ENCODE assay signal across 13 mouse cellular contexts in genomic region chr10:69467182-69467581, GRCm38 (mm10).
DNase-seq lines count a peak whose midpoint lies in the region; ATAC-seq lines count a peak whose summit lies in the region.
"Had no signal": no experiment of that assay in that cellular context is flagged by ENCODE, and none has a peak within 500 bp of the region (broad histone marks: within the 10 kb centered on the region; RNA-seq: fewer than 3 reads in every experiment).

No protein-coding gene starts in this region.

- no peaks in the 10 kb centered on the region for H3K27me3 ChIP-seq in midbrain, embryonic 11.5 days (ENCODE audit: control insufficient read depth, insufficient read depth, low read length)
- H3K27me3 ChIP-seq in midbrain, embryonic 10.5 days (ENCODE audit: low read depth, poor library complexity, severe bottlenecking) = no peaks in the 10 kb centered on the region
- H3K27me3 ChIP-seq in hindbrain, embryonic 12.5 days = no peaks in the 10 kb centered on the region
- H3K27me3 ChIP-seq in midbrain, embryonic 15.5 days (replicated peaks) = no peaks in the 10 kb centered on the region
- H3K27me3 ChIP-seq in kidney, embryonic 15.5 days = no peaks in the 10 kb centered on the region
- H3K27me3 ChIP-seq: limb, embryonic 13.5 days had no signal

- H3K27ac ChIP-seq in midbrain, embryonic 11.5 days (ENCODE audit: low read depth, low read length) = peak overlapping the region; percentile 69
- H3K27ac ChIP-seq in midbrain, embryonic 10.5 days (replicated peaks) = no peak overlapping the region
- peak overlapping the region; percentile 92 for H3K27ac ChIP-seq in hindbrain, embryonic 12.5 days
- H3K27ac ChIP-seq in midbrain, embryonic 15.5 days = peak overlapping the region; percentile 95
- H3K27ac ChIP-seq in kidney, embryonic 15.5 days = no peak overlapping the region
- H3K27ac ChIP-seq: kidney, postnatal 0 days; limb, embryonic 13.5 days had no signal

- no peak overlapping the region for H3K4me2 ChIP-seq in midbrain, embryonic 11.5 days
- H3K4me2 ChIP-seq in hindbrain, embryonic 12.5 days (replicated peaks) = no peak overlapping the region
- H3K4me2 ChIP-seq in midbrain, embryonic 15.5 days = no peak overlapping the region
- no peak overlapping the region for H3K4me2 ChIP-seq in kidney, embryonic 15.5 days
- H3K4me2 ChIP-seq: limb, embryonic 13.5 days had no signal

- no peak for DNase-seq in midbrain, embryonic 11.5 days (ENCODE audit: low spot score, missing footprints)
- DNase-seq in midbrain, embryonic 10.5 days (ENCODE audit: low spot score) = no peak
- DNase-seq in adrenal gland, adult (ENCODE audit: inconsistent age in 2 of 2, low spot score in 1 of 2) = no peak
- no peak for DNase-seq in thymus, postnatal 0 days (ENCODE audit: low spot score)
- DNase-seq: adrenal gland, postnatal 25 days; cerebellum, adult 9-11 months; lung, postnatal 14 days had no signal

- no peak for ATAC-seq in midbrain, embryonic 11.5 days (ENCODE audit: low FRiP score)
- peak; percentile 32; the same call in 1 of the 2 replicates for ATAC-seq in hindbrain, embryonic 12.5 days (ENCODE audit: low FRiP score)
- no peak for ATAC-seq in midbrain, embryonic 15.5 days (replicated peaks)
- ATAC-seq in kidney, embryonic 15.5 days (replicated peaks; ENCODE audit: low FRiP score) = no peak

- no peak overlapping the region for H3K4me3 ChIP-seq in midbrain, embryonic 11.5 days (ENCODE audit: low read depth, low read length)
- H3K4me3 ChIP-seq in midbrain, embryonic 10.5 days = no peak overlapping the region
- no peak overlapping the region for H3K4me3 ChIP-seq in hindbrain, embryonic 12.5 days
- no peak overlapping the region for H3K4me3 ChIP-seq in midbrain, embryonic 15.5 days
- no peak overlapping the region for H3K4me3 ChIP-seq in kidney, embryonic 15.5 days (replicated peaks)
- H3K4me3 ChIP-seq: limb, embryonic 13.5 days had no signal

- WGBS in midbrain, embryonic 11.5 days = 75% methylated on average over 2 of the region's 2 CpGs
- 81% methylated on average over 2 of the region's 2 CpGs for WGBS in midbrain, embryonic 10.5 days
- 49% methylated on average over 2 of the region's 2 CpGs for WGBS in hindbrain, embryonic 12.5 days
- WGBS in midbrain, embryonic 15.5 days = 30% methylated on average over 2 of the region's 2 CpGs
- WGBS in kidney, embryonic 15.5 days = 68% methylated on average over 2 of the region's 2 CpGs

- H3K4me1 ChIP-seq in midbrain, embryonic 11.5 days (ENCODE audit: control insufficient read depth, insufficient read depth, low read length) = peaks cover 23% of the 10 kb centered on the region
- H3K4me1 ChIP-seq in midbrain, embryonic 10.5 days = peaks cover 47% of the 10 kb centered on the region
- H3K4me1 ChIP-seq in hindbrain, embryonic 12.5 days = peaks cover 42% of the 10 kb centered on the region
- H3K4me1 ChIP-seq in midbrain, embryonic 15.5 days = peaks cover 39% of the 10 kb centered on the region
- H3K4me1 ChIP-seq in kidney, embryonic 15.5 days = no peaks in the 10 kb centered on the region

- no peak overlapping the region for H3K9ac ChIP-seq in midbrain, embryonic 11.5 days (ENCODE audit: low read length)
- no peak overlapping the region for H3K9ac ChIP-seq in hindbrain, embryonic 12.5 days
- H3K9ac ChIP-seq in midbrain, embryonic 15.5 days = no peak overlapping the region
- no peak overlapping the region for H3K9ac ChIP-seq in kidney, embryonic 15.5 days
- H3K9ac ChIP-seq: limb, embryonic 13.5 days had no signal

- no peaks in the 10 kb centered on the region for H3K36me3 ChIP-seq in midbrain, embryonic 11.5 days (ENCODE audit: control insufficient read depth, insufficient read depth, low read length)
- no peaks in the 10 kb centered on the region for H3K36me3 ChIP-seq in midbrain, embryonic 10.5 days
- H3K36me3 ChIP-seq in hindbrain, embryonic 12.5 days = no peaks in the 10 kb centered on the region
- no peaks in the 10 kb centered on the region for H3K36me3 ChIP-seq in midbrain, embryonic 15.5 days (replicated peaks)
- no peaks in the 10 kb centered on the region for H3K36me3 ChIP-seq in kidney, embryonic 15.5 days
- H3K36me3 ChIP-seq: G1E; limb, embryonic 13.5 days had no signal

- H3K9me3 ChIP-seq in midbrain, embryonic 11.5 days (ENCODE audit: control insufficient read depth, low read length) = no peaks in the 10 kb centered on the region
- H3K9me3 ChIP-seq in midbrain, embryonic 10.5 days (replicated peaks) = no peaks in the 10 kb centered on the region
- no peaks in the 10 kb centered on the region for H3K9me3 ChIP-seq in hindbrain, embryonic 12.5 days (replicated peaks)
- H3K9me3 ChIP-seq in midbrain, embryonic 15.5 days = no peaks in the 10 kb centered on the region
- no peaks in the 10 kb centered on the region for H3K9me3 ChIP-seq in kidney, embryonic 15.5 days (replicated peaks)
- H3K9me3 ChIP-seq: limb, embryonic 13.5 days had no signal

Comparison
In these comparisons a context has a peak if more than half of its experiments do, and no peak if none do; other contexts are left out.
1. H3K27ac ChIP-seq: peak in midbrain, embryonic 11.5 days (single experiment), hindbrain, embryonic 12.5 days (single experiment) and midbrain, embryonic 15.5 days (single experiment); none in midbrain, embryonic 10.5 days (single experiment) and kidney, embryonic 15.5 days (single experiment).